Comparison of ENCODE assay signal across 13 mouse cellular contexts in genomic region chr7:66471641-66472216, GRCm38 (mm10).
"Had no signal": no experiment of that assay in that cellular context is flagged by ENCODE, and none has a peak within 500 bp of the region (broad histone marks: within the 10 kb centered on the region; RNA-seq: fewer than 3 reads in every experiment).

No protein-coding gene starts in this region.

- H3K9ac ChIP-seq: hindbrain, embryonic 12.5 days; limb, embryonic 13.5 days; liver, embryonic 14.5 days; midbrain, embryonic 13.5 days; neural tube, embryonic 13.5 days had no signal

- H3K9me3 ChIP-seq: hindbrain, embryonic 12.5 days; limb, embryonic 13.5 days; midbrain, embryonic 13.5 days; neural tube, embryonic 13.5 days had no signal

- DNase-seq: kidney, adult 11 months; layer of hippocampus, adult 9-11 months; layer of hippocampus, postnatal 36 days; lung, adult 18-20 months; lung, postnatal 10 days; spleen, adult 18-20 months; thymus, postnatal 36 days had no signal

- H3K27ac ChIP-seq: hindbrain, embryonic 12.5 days; limb, embryonic 13.5 days; liver, embryonic 14.5 days; midbrain, embryonic 13.5 days; neural tube, embryonic 13.5 days had no signal

- ATAC-seq: hindbrain, embryonic 16.5 days; midbrain, embryonic 13.5 days had no signal

- H3K27me3 ChIP-seq: hindbrain, embryonic 12.5 days; limb, embryonic 13.5 days; midbrain, embryonic 13.5 days; neural tube, embryonic 13.5 days had no signal

- H3K4me2 ChIP-seq: hindbrain, embryonic 12.5 days; limb, embryonic 13.5 days; midbrain, embryonic 13.5 days; neural tube, embryonic 13.5 days had no signal

- H3K4me3 ChIP-seq: hindbrain, embryonic 12.5 days; limb, embryonic 13.5 days; midbrain, embryonic 13.5 days; neural tube, embryonic 13.5 days had no signal

- H3K36me3 ChIP-seq: hindbrain, embryonic 12.5 days; limb, embryonic 13.5 days; midbrain, embryonic 13.5 days; neural tube, embryonic 13.5 days had no signal

- H3K4me1 ChIP-seq: hindbrain, embryonic 12.5 days; midbrain, embryonic 13.5 days had no signal
